Mouse (Mus musculus) A20 (cell line): ENCODE data around the gene Mr1.
"Not testable (repeated sequence)": the region's sequence is repeated elsewhere in the genome, so short reads cannot be mapped to it uniquely, and the experiment has no call there.

ENCODE experiments used
- DNase-seq: peaks from one replicate; pipeline ENCODE4 v3.0.0-alpha.2; 2011; ENCODE audit warnings: low read depth, low spot score

Mr1 gene

DNA sequence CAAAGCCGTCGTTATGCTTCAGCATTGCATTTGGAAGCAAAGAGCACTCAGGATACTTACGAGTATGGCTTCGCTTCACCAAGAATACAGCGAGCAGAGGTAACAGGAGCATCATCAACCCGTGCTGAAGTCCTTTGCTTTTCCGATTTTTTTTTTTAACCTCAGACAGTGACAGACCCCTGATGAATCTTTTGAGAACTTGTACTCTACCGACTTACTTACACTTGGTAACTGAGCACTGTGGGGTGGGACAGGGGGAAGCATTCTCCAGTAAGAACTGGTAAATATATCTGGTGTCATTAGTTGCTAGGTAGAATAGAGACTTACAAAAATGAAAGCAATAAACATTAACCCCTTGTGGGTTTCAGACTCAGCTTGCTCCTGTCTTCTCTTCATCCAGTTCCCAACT is at the start of gene Mr1:
Gene Mr1, minus strand, starts transcription at position 243 of the 409 bp plus-strand sequence.
- DNase-seq, result peak; percentile 86

DNA sequence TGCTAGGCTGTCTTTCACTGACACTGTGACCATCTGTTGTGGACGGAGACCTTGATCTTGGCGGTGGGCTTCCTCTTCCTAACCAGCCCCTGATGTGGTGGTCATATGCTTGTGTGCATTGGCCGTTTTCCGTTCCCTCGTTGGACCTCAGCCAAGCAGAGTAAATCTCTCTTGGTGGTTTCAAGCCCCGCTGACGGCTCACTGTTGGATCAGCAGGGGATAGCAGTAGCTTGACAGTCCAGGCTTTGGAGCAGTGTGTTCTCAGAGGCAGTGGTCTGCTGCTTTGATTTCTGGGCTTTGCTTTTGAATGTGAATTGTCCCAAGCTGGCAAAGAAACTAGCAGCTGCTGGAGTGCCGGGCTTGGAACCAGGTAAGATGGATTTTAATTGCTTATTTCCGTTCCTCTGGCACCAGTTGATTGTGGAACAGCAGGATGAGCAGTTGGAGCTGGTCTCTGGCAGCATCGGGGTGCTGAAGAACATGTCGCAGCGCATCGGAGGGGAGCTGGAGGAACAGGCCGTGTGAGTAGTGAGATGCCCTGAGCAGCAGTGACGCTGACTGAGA is 46.3 kb upstream of the Mr1 start:
- DNase-seq, result no peak

DNA sequence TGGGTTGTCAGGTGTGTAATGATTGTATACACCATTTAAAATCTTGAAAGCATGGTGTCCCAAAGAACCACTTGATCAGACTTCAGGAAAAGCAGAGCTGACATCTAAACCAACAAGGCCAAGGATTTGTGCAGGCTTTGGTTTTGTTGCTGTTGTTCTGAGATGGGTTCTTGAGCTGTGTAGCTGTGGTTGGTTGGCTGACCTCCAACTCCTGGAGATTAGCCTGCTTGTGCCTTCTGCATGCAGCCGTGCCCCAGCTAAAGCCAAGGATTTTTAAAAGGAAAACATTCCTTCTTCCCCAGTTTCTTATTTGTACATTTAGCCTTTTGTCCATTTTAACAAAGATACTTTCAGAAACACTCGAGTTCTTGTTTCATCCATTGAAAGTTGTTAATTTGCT is 45.1 kb upstream of the Mr1 start:
- DNase-seq, result no peak

DNA sequence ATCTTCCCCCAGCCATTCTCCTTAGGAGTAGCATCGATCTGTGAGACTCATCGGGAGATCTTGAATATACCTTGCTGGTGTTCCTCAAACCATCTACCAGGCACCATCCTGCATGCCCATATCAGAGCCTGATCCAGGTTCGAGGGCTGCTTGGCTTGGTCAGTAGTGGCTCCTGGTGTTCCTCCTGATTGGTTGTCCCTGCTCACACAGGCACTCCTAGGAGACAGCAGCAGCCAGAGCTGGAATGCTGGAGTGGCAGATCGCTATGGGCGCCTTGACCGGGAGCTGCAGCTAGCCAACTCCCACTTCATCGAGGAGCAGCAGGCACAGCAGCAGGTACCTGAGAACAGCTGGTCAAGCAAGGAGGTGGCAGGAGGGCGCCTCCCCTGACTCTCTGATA is 44.6 kb upstream of the Mr1 start:
- DNase-seq, result no peak

DNA sequence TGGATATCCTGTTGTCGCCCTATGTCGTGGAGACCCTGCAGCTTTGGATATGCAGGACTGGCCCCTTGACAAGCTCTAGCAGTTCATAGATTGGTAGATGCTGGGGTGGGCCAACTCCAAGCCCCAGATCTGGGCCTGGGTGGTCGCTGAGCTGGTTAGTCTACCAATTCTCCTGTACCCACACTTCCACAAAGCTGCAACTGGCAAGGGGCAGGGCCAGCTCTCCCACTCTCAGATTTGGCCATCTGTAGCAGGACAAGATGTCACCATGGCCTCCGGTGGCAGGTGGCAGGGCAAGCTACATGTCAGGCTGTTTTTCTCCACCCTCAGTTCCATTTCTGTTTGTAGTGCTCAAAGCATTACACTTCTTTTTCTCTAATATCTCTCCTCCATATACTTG is 42.0 kb upstream of the Mr1 start:
- DNase-seq, result no peak

DNA sequence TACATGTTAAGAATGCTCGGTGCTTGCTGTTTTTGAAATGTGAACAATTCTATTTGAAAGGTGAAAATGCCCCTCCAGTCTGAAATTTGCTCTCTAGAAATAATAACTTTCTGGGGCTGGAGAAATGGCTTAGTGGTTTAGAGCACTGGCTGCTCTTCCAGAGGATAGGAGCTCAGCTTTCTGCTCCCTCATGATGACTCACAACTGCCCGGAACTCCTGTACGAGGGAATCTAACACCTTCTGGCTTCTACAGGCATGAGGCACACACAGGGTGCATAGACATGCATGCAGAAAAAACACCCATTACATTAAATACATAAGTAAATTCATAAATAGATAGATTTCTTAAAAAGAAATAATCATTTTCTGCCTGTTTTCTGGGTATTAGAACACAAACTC is 37.6 kb upstream of the Mr1 start:
- DNase-seq, result no peak

DNA sequence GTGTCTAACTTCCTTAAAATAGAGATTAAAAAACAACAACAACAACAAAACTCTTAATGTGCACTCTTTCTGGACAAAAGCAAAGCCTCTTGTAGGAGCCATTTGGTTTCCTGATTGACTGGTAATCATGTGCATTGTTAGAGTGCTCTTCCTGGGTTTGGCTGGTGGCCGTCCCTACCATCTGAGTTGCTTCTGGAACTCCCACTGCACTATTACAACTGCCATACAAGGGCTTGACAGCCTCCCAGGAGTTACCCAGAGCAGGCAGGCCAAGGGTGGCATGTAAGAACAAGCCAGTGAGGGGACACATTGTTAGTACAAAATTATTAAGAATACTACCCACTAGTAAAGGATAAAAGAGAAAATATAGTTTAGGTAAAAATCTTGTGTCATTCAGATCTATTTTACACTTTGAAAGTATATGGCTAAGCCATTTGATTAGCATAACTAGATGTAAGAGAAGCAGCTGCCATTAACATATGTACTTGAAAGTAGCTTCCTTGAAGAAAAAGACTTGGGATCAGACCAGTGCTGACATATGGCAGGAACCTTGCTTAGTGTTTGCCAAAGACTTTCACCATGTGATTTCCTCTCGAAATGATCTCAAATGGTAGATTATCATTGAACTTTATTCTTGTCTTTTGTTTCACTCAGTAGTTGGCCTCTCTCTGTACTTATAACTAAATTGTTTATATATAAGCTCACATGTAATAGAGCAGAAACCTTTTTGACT is 31.7 kb upstream of the Mr1 start:
- DNase-seq, result no peak

DNA sequence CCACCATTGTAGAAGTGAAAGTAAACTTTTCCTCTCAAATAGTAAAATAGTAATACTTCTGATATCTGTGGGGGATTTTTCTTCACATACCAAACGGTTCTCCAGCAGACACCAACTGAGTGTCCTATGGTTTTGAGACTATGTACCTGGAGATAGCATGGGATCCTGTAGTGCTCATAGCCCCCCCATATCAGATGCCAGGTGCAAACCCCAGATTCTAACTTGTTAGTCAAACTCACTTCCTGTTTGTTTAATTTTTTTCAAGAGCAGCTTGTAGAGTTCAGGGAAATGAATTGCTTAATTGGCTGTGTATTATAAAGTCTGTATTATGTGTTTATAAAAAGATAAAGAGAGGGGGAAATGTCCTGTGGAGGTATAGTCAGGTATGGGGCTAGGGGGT is 27.8 kb upstream of the Mr1 start:
- peak; percentile 64 for DNase-seq

DNA sequence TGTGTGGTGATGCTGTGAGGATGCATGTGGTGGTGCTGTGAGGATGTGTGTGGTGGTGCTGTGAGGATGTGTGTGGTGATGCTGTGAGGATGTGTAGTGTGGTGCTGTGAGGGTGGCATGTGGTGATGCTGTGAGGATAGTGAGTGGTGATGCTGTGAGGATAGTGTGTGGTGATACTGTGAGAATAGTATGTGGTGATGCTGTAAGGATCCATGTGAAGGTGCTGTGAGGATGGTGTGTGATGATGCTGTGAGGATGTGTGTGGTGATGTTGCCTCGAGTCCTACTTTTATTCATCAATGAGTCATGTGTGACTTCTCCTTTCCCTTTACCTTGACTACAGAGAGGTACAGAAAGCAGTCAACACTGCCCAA is 27.0 kb upstream of the Mr1 start:
- not testable (repeated sequence) for DNase-seq

DNA sequence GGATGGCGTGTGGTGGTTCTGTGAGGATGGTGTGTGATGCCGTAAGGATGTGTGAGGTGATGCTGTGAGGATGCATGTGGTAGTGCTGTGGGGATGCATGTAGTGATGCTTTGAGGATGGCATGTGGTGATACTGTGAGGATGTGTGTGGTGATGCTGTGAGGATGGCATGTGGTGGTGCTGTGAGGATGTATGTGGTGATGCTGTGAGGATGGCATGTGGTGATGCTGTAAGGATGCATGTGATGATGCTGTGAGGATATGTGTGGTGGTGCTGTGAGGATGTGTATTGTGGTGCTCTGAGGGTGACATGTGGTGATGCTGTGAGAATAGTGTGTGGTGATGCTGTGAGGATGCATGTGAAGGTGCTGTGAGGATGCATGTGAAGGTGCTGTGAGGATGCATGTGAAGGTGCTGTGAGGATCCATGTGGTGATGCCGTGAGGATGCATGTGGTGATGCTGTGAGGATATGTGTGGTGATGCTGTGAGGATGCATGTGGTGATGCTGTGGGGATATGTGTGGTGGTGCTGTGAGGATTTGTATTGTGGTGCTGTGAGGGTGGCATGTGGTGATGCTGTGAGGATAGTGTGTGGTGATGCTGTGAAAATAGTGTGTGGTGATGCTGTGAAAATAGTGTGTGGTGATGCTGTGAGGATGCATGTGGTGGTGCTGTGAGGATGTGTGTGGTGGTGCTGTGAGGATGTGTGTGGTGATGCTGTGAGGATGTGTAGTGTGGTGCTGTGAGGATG is 26.5 kb upstream of the Mr1 start:
- DNase-seq, result no peak

DNA sequence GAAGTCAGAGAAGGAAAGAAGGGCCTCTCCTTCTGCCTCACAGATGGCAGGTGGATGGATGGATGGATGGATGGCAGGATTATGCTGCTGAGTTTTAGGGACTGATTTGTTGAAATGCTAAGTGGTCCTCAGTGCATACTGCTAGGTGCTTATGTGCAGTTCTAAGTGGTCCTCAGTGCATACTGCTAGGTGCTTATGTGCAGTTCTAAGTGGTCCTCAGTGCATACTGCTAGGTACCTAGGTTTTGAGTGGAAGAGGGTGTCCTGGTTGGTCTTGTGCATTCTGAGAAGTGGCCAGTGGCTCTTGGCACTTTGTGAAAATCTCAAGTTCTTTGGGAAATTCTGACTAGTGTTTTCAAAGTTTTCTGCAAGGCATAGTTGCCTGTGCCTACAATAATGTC is 23.3 kb upstream of the Mr1 start:
- no peak for DNase-seq

DNA sequence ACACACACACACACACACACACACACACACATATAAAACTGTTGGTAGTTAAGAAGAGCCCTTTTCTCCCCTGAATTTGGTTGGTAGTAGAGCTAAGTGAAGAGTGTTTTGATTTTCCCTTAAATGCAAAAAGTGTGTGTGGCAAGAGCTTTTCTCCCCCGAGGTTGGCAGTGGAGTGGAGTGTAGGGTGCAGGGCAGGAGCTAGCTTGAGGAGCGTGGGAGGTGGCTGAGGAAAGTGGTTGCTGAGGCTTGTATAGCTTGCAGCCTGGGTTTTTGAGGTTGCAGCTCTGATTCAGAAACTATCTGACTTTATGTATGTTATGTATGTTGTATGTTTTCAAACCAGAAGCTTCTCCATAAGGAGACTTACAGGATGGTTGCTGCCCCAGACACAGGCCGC is 20.8 kb upstream of the Mr1 start:
- DNase-seq, result no peak

DNA sequence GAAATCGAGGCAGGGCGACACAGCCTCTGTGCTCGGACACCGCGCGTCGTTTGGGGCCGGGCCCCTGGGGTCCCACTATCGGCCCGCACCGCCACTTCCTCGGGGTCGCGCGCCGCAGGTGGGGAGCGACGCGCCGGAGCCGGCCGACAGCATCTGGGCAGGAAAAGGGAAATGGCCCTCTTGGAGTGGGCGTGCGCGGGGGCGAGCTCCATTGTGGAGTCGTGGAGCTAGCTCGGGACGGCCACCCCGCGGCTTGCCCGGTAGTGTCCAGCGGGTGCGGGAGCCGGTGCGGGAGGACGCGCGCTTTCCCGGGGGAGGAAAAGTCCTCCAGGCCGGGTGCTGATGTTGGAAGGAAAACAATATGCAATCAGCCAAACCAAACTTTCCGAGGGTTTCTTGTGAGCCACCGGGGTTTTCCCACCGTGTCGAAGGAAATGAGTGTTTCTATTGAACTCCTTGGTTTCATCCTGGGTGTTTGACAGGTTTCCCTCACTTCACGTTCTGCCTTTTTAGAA is 12.4 kb upstream of the Mr1 start:
- DNase-seq, result no peak

DNA sequence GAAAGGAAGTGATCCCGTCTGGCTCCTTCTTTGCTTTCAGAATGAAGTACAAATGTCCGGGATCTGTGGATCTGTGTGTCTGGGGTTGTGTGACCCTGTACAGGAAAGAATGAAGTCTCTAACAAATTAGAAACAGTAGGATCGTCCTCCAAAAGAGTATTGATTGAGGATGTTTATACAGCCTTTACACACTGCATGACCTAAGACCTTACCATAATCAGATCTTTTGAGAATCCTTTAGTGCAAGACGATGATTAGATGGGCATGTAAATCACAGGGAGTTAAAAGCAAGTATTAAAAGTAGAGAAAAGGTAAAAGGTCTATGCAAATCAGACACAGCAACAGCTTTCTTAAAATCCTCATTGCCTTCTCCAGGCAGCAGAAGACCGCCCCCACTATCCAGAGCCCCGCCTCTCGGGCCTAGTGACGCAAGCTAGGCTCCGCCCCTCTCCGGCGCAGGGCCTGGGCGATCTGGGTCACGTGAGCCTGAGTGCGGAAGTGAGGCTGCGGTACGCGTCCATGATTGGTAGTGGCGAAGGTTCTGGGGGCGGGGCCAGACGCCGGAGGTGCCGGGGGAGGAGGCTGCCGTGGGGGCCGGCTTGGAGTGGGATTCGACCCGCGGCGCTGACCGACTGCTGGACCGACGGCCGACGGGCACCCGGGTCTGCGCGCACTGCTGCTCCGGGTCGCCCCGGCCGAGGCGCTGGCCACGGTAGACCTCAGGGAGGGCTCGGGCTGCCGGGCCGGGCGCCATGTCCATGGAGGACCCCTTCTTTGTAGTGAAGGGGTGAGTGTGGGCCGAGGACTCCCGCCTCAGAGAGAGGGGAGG is 11.7 kb upstream of the Mr1 start, which contains the start of gene Stx6:
Gene Stx6, plus strand, starts transcription at position 575 of the 829 bp plus-strand sequence.
- peak; percentile 99 for DNase-seq

DNA sequence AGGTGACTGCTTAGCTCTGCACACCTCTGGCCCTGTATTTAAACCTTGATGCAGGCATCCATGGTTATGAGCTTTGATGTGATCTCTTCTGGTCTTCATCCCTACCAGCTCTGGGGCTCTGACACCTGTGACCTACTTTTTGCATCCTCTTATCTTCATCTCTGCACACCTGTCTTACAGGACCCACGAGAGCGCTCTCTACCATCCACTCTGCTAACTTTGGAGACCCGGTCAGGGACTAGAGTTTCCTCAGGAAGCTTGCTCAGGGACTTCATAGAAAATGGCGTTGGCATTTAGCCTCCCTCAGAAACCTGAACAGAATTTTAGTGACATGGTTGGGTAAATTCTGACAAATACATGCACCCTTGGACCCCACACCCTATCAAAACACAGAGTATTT is 7.3 kb upstream of the Mr1 start:
- no peak for DNase-seq

DNA sequence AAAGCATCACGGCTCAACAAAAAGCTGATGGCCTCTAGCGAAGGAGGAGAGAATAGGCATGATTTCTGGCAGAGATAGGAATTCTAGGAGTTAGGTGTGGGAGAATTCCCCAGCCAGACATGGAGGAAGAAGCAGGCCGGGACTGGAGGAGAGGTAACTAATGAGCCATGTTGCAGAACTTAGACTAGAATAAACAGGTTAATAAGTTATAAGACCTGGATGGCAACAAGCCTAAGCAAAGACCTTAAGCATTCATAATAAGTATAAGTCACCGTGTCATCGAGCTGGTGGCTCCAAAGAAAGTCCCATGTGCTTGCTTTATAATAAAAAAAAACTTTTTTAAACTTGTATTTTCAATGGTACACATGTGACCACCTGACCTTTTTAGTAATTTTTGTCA is 4.2 kb upstream of the Mr1 start:
- DNase-seq, result no peak

DNA sequence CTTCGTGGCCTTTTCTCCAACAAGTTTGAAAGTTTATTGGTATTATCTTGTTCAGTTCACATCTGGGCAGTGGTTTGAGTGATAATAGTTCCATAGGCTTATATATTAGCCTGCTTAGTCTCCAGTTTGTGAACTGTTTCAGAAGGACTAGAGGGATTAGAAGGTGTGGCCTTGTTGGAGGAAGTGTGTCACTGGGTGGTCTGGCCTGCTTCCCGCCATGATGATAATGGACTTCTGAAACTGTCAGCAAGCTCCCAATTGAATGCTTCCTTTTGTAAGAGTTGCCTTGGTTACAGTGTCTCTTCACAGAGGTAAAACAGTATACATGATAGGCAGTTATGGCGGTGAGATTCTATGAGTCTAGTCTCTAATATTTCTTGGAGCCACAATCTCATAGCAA is 2.8 kb upstream of the Mr1 start:
- no peak for DNase-seq

DNA sequence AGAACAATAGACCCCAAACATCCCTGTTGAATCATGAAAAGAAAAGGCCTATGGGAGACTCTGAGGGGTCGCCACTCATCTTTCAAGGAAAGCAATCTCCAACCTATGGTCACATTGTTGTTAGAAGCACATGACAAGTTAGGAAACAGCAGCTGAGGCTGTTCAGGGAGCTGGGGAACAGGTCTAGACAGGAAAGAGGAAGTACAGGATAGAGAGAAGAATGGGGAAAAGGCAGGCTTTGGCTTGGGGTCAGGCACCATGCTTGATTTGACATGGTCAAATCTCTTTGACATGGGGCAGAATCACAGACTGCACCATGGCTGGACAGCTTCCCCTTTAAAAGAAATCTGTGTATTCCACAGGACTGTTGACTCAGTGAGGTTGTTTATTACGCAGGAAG is 614 bp upstream of the Mr1 start:
- DNase-seq, result peak; percentile 21

DNA sequence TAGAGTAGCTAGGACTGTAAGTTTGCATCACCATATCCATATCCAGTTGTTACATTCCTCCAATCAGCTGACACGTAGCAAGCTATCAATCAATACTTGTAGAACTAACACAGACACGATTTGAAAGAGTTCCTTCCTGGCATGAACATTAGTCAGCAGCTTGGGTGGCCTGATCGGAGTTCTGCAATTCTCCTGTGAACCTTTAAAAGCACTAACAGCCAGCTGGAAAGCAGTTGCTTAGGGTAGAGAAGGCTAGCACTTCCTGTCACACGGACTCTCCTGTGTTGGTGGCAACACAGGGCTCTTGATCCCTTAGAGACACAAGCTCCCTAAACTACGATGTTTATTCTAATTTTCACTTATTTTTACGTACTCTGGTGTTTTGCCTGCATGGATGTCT is 994 bp downstream of the Mr1 start:
- peak; percentile 53 for DNase-seq

DNA sequence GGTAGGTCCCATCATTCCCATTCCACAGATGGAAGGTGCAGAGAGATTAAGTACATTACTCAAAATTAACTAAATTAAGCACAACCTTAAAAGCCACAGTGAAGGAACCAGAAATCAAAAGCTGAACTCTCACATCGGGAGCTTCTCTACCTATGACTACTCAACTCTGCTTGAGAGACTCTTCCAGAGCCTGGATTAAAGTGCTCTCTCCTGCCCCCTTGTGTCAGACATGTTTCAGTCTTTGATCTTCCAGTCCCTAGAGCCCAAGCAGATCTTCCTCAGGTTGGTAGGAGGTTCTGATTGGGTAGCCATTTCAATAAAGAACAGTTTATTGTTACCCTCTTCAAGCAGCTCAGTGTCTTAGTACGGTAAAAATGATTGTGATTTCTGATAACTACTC is 6.5 kb downstream of the Mr1 start:
- peak; percentile 79 for DNase-seq

DNA sequence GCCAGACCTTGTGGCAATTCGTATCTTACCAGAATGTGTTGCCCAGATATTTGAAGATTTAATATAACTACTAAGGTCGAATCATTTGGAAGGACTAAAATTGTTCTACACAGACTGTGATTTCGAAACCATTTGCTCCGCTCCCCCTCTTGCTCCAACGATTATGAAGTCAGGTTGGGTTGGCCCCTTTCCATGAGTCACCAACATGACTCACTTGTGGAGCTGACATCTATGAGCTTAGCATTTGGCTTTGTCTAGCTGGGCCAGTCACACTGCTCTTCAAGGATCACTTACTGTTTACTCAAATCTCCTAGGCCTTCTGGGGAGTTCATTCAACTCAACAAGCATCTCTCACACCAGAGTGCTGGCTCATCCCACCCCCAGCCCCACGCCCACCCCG is 7.8 kb downstream of the Mr1 start:
- no peak for DNase-seq

DNA sequence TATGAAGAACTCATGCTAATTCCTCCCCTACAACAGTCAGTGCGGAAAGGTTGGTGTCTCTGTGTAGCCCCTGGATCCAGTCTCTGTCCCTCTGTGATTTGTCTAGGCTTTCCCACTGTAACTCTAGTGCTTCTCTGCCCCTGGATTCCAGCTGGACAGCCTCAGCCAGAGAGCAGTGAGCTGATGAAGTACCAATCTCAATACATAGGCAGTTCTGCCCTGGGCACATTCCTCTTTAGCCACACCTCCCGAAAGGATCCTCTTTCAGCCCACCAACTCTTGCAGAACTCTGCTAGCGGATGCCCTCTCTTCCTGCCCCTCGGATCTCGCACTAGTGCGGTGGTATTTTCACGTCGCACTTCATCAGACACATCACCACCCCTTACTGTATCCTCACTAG is 11.7 kb downstream of the Mr1 start:
- no peak for DNase-seq
